Mouse (Mus musculus) embryo, embryonic 11.5 days (tissue): ENCODE results near the gene Nbas.

Experiments
- DNase-seq: peaks from one replicate; pipeline ENCODE4 v3.0.0-alpha.2; 2012; ENCODE audit warnings: low read depth, low spot score

Gene Nbas

GRCm38 (mm10) chr12:13532731-13533365 lies 263.9 kb downstream of the Nbas start:
- DNase-seq: no peak

- no peak for DNase-seq
Observed at GRCm38 (mm10) chr12:13539171-13539570, 270.2 kb downstream of the Nbas start.

DNA sequence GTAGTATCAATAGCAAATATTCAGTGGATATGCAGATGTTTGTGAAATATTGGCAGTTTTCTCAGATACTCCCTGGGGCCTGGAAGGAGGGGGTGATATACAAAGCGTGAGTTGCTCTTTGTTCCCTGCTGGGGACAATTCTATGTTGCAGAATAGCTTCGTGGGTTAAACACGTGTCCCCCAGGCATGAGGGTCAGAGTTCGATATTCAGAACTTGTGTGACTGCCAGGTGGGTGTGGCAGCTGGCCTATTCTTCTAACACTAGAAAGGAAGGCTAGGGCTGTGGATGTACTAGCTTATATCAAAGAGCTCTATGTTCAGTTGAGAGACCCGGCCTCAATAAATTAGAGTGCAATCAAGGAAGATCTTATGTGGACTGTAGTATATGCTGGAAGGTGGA lies 274.9 kb downstream of the Nbas start:
- no peak for DNase-seq

DNA sequence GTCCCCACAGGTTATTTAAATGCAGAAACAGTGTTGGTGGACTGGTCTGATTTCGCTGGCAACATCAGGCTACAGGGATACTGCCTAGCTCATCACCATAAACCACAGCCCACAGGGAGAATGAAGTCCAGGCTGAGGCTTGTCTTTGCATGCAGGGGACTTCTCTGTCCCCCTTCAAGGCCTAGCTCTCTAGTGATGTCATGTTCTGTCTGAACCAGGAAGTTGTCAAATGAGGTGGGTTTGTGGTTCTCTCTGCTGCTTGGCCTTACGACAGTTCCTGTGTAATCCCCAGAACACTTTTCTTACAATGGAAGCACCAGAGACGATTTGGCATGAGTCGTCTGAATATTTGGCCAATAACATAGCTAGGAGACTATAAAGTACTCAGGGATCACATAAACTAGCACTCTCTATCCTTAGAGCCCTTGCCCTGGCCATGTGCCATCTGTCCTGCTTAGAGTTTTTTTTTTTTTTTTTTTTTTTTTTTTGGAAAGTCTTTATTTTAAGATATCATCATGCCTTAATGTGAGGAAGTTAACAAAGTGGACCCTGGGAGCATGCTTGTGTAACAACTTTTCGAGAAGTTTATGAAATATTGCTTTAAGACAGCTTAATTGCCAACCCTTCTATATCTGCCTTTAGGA lies 294.8 kb downstream of the Nbas start:
- no peak for DNase-seq

DNA sequence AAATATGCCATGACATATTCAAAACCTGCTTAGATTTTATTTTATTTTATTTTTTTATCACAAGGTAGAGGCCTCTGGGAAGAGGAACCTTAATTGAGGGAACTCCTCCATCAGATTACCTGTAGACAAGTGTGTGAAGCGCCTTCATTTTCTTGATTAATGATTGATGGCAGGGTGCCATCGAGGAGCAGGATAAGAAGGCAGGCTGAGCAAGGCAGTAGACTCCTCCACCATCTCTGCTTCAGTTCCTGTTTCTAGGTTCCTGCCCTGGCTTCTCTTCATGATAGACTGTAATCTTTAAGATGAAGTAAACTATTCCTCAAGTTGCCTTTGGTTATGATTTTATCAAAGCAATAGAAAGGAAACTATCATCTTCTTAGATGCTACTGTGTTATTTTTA lies 295.4 kb downstream of the Nbas start:
- DNase-seq: no peak

GRCm38 (mm10) chr12:13566421-13566820 lies 297.5 kb downstream of the Nbas start:
- DNase-seq: no peak

- no peak for DNase-seq
Observed at GRCm38 (mm10) chr12:13575158-13575557, 306.2 kb downstream of the Nbas start.

DNA sequence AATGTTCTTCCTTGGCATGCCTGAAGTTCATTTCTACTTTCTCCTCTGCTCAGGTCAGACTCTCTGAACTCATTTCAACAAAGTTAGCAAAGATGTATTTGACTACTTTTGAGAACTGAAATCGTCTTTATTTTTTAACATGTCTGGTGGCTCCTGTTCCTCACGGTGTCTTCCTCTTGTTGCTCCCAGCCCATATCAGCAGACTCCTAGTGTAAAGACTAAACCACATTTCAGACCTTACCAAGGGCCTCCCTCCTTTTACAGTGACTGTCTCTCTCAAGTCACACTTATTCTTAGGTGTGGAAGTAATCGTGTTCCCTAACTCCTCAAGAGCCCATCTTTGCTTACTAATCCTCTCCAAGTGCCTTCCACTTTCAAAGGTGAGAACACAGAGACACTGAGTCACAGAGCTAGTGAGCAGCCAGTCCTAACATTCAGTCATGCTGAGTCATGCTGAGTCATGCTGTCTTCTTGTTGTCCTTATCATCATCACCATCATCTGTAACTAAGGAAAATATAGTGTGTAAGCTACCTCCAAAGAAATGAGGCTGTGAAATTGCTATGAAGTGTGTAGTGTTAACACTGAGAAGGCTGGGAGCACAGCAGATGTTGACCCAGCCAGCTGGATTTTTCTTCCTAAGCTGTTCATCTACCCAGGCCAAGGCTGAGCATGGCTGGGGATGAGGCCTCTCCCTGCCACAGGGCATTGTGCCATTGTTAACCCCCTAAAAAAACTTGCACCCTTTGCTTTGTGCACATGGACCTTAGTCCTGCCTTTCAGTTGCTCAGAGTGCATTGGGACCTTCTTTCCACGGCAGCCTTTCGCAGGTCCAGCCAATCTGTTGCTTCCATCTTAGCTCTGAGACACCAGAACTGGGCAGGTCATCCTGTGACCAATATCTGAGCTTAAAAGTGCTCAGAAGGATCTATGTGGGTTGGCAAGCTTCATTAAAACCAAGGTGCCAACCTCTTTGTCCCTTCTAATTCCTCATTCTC lies 307.0 kb downstream of the Nbas start:
- DNase-seq: no peak

- DNase-seq: no peak
Observed at GRCm38 (mm10) chr12:13576761-13577160, 307.8 kb downstream of the Nbas start.

DNA sequence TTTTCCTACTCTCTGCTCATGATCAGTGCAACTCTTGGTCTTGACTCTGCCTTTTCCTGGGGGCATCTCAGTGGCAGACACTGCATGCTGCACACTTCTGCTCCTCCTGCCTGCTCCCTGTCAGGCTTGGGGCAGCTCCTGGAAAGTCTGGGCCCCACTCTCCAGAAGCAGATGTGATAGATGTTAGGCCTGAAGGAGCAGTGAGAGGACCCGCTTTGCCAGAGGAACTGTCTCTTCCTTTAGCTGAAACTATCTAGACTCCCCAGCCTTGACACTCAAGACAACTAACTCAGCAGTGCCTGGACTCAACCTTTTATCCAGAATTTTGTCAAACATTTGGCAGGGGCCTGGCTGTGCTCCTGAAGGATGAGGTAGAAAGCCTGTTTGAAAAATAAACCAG lies 311.9 kb downstream of the Nbas start:
- no peak for DNase-seq

GRCm38 (mm10) chr12:13583386-13583785 lies 314.5 kb downstream of the Nbas start:
- no peak for DNase-seq

DNA sequence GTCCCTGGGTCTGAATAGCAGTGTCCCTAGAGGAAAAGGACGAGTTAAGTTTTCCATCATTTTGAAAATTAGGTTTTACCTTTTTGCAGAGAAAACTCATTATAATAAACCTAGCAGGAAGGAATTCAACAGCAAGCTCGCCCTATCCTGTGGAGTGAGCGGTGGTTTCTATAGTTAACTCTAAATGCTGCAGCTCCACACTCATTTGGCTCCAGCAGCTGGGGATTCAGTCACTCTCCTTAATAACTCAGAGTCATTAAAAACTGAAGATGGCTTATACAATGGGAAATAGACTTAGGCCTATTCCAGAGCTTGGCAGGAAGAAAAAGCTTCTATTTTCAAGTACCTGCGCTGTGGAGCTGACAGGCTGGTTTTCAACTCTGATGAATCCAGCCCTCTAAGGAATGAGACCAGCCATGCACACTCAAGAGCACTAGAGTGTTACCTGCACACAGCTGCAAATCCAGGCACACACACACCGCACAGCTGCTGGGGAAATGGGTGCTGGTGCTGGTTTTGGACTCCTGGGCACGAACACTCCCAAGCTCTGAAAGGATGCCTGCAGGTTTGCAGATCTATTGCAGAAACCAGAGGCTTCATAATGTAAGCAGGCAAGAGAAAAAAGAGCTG lies 316.7 kb downstream of the Nbas start:
- DNase-seq: no peak

DNA sequence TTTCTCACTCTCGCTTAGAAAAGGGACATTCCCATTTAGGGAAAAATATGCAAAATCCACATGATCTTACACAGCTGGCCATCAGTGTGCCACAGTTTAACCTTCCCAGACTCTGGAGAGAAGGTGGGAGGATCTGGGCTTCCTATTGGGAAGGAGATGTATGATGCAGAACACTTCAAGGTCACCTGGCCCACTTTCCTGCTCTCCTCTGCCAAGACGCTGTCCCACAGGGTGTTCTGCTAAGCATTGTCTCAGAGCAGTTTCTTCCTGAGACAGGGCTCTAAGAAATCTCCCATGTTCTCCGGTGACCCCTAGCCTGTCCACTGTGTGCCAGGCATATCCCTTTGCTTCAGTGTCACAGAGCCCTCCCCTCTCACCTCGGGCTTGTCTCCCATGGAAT lies 318.7 kb downstream of the Nbas start:
- DNase-seq: no peak

GRCm38 (mm10) chr12:13589021-13589420 lies 320.1 kb downstream of the Nbas start:
- no peak for DNase-seq

GRCm38 (mm10) chr12:13594746-13595469 lies 326.0 kb downstream of the Nbas start:
- DNase-seq: no peak

DNA sequence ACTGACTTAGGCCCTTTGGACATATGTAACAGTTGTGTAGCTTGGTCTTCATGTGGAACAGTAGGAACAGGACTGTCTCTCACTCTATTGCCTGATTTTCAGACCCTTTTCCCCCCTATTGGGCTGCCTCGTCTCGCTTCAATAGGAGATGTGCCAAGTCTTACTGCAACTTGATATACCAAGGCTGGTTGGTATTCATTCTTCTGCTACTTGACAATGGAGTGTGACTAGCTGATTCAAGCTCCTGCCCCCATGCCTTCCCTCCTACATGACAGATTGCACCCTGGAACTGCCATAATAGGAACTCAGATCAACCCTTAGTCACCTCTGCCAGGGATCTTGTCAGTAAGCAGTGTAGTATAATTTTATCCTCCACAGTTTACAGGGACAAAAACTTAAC lies 328.1 kb downstream of the Nbas start:
- DNase-seq: no peak

DNA sequence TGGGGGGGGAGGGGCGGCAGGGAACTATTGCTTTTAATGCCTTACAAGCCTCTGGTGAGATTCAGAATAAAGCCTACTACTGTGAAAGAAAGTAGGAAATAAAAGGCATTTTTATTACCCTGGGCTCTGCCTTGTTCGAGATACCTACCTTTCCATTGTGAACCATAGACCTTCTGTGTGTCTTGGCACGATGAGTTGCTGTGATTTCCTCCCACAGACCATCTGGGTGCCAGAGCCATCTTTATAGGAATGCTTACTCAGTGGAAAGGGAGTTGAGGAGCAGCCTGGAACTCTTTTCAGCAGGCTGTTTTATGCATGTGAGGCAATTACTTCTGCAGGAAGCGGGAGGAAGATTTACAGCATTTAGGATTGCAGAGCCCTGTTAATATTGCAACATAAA lies 329.6 kb downstream of the Nbas start:
- DNase-seq: no peak

GRCm38 (mm10) chr12:13602414-13602813 lies 333.5 kb downstream of the Nbas start:
- peak; percentile 17 for DNase-seq

DNA sequence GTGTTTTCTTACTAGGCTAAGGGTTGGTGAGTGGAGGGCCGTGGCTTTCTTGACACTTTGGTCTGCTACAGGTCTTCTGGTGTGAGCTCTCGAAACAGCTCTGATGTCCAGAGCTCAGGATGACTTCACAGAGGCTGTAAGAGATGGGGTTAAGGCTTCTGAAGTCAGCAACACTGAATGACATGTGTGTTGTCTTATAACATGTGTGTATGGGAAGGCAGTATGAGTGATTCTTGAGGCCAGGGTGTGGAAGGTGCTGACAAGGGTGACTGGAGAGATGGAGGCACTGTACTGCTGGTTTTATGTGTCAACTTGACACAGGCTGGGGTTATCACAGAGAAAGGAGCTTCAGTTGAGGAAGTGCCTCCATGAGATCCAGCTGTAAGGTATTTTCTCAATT lies 338.1 kb downstream of the Nbas start:
- no peak for DNase-seq

GRCm38 (mm10) chr12:13609027-13609426 lies 340.1 kb downstream of the Nbas start:
- no peak for DNase-seq

DNA sequence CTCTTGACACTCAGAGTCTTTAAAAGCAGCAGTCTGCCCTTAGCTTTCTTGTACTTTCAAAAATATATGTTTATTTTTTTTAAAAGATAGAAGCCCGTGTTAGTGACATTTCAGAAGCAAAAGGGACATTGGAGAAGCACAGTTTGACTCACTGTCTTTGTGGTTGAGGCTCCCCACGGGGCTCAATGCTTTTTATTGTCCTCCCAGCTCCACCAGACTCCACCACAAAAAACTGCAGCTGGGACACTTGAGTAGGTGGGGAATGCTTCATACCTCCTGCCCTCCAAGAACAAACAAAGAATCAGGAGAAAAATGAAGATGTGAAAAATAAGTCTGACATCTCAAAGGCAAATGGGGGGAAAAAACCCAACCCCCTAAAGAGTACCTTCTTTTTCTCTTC lies 344.1 kb downstream of the Nbas start:
- no peak for DNase-seq
